Mouse (Mus musculus) right cerebral cortex, postnatal 4 days (tissue): ENCODE measurements around the gene Slc27a4.
"Not testable (repeated sequence)": the region's sequence is repeated elsewhere in the genome, so short reads cannot be mapped to it uniquely, and the experiment has no call there.

Source experiments
- DNase-seq: peaks from one replicate; pipeline ENCODE4 v3.0.0-alpha.2; 2022

Gene Slc27a4

GRCm38 (mm10) chr2:29802075-29802826 lies at the start of gene Slc27a4:
Gene Slc27a4 (plus strand): TSS chr2:29802634.
- DNase-seq: peak; percentile 97

- no peak for DNase-seq
These were observed 46.7 kb upstream of the Slc27a4 start for GRCm38 (mm10) chr2:29755693-29756092.

GRCm38 (mm10) chr2:29764831-29765230 lies 37.6 kb upstream of the Slc27a4 start:
- DNase-seq: peak; percentile 59

GRCm38 (mm10) chr2:29767976-29768709 lies 34.3 kb upstream of the Slc27a4 start:
- DNase-seq: no peak

- no peak for DNase-seq
These were observed 33.5 kb upstream of the Slc27a4 start for GRCm38 (mm10) chr2:29768901-29769300.

GRCm38 (mm10) chr2:29770162-29770561 lies 32.3 kb upstream of the Slc27a4 start:
- DNase-seq: no peak

GRCm38 (mm10) chr2:29771611-29772461 lies 30.6 kb upstream of the Slc27a4 start:
- no peak for DNase-seq

- DNase-seq: no peak
These were observed 29.1 kb upstream of the Slc27a4 start for GRCm38 (mm10) chr2:29773323-29773722.

GRCm38 (mm10) chr2:29781256-29781655 lies 21.2 kb upstream of the Slc27a4 start:
- DNase-seq: not testable (repeated sequence)

- no peak for DNase-seq
These were observed 18.1 kb upstream of the Slc27a4 start for GRCm38 (mm10) chr2:29784290-29784689.

- DNase-seq: peak; percentile 80
These were observed 15.1 kb upstream of the Slc27a4 start, which contains the start of gene Coq4 for GRCm38 (mm10) chr2:29787104-29787917. Gene Coq4 (plus strand): TSS chr2:29787493.

- peak; percentile 74 for DNase-seq
These were observed 14.3 kb upstream of the Slc27a4 start, which contains the start of gene Trub2 for GRCm38 (mm10) chr2:29787937-29788681. Gene Trub2 (minus strand): TSS chr2:29788502.

- DNase-seq: no peak
These were observed 9.5 kb upstream of the Slc27a4 start for GRCm38 (mm10) chr2:29792772-29793487.

- DNase-seq: no peak
These were observed 380 bp downstream of the Slc27a4 start for GRCm38 (mm10) chr2:29802827-29803201.

- no peak for DNase-seq
These were observed 982 bp downstream of the Slc27a4 start for GRCm38 (mm10) chr2:29803400-29803831.

- DNase-seq: no peak
These were observed 13.4 kb downstream of the Slc27a4 start for GRCm38 (mm10) chr2:29815678-29816371.

- peak; percentile 91 for DNase-seq
These were observed 15.2 kb downstream of the Slc27a4 start for GRCm38 (mm10) chr2:29817426-29818232.

GRCm38 (mm10) chr2:29819363-29819762 lies 16.9 kb downstream of the Slc27a4 start:
- no peak for DNase-seq
